Mouse (Mus musculus) heart, adult 2 months (tissue): ENCODE measurements around the gene Diras1. TPM values are rescaled to one million over a fixed set of nuclear protein-coding genes. Genes with fewer than 3 reads are reported as not detected.
"Not testable (repeated sequence)": the region's sequence is repeated elsewhere in the genome, so short reads cannot be mapped to it uniquely, and the experiment has no call there.

Source experiments
- DNase-seq, 2 experiments: peaks; one replicate each; pipeline ENCODE4 v3.0.0; 2021
- H3K27ac ChIP-seq: fragments of 200-600 bp; 2 replicates; pipeline ENCODE4 v1.8.1; 2022
- H3K27me3 ChIP-seq: fragments of 200-500 bp; 2 replicates; pipeline ENCODE4 v1.6.1; 2012; ENCODE audit warnings: mild to moderate bottlenecking, low read length, inconsistent platforms, mixed read lengths; ENCODE audit not compliant: control insufficient read depth, insufficient read depth
- H3K36me3 ChIP-seq: fragments of 200-500 bp; 2 replicates; pipeline ENCODE4 v1.6.1; 2012; ENCODE audit warnings: low read length, inconsistent platforms; ENCODE audit not compliant: control insufficient read depth, insufficient read depth
- H3K4me1 ChIP-seq: fragments of 200-500 bp; 2 replicates; pipeline ENCODE4 v1.6.1; 2011; ENCODE audit warnings: low read length; ENCODE audit not compliant: control insufficient read depth, insufficient read depth
- H3K4me3 ChIP-seq: fragments of 200-600 bp; 2 replicates; pipeline ENCODE4 v1.8.1; 2022
- H3K79me2 ChIP-seq: fragments of 200-500 bp; replicated peaks from 2 replicates; pipeline ENCODE4 v1.6.1; 2012; ENCODE audit warnings: mild to moderate bottlenecking, inconsistent platforms, low read length, moderate library complexity, mixed read lengths; ENCODE audit not compliant: control insufficient read depth, insufficient read depth
- H3K9ac ChIP-seq: fragments of 200-500 bp; 2 replicates; pipeline ENCODE4 v1.6.1; 2012; ENCODE audit warnings: low read depth, mild to moderate bottlenecking, control low read depth, inconsistent platforms, low read length, mixed read lengths
- CTCF ChIP-seq: fragments of 200-600 bp; IDR thresholded peaks from 2 replicates; pipeline ENCODE4 v1.8.1; 2022; ENCODE audit warnings: antibody characterized with exemption, mild to moderate bottlenecking, moderate library complexity
- EP300 ChIP-seq: fragments of 200-500 bp; IDR thresholded peaks from 2 replicates; pipeline ENCODE4 v1.6.1; 2011; ENCODE audit warnings: low read depth, low read length, control low read depth; ENCODE audit not compliant: insufficient read depth
- POLR2A ChIP-seq: fragments of 200-500 bp; IDR thresholded peaks from 2 replicates; pipeline ENCODE4 v1.6.1; 2011; ENCODE audit warnings: mild to moderate bottlenecking, low read depth, low read length, control low read depth; ENCODE audit not compliant: insufficient read depth
- WGBS: fragments of 180-500 bp; shearing (Covaris S2); methylation state at CpG from one replicate; pipeline ENCODE4 v1.1.7; 2018; 5-methylcytosine and 5-hydroxymethylcytosine counted together
- intact Hi-C: fragments of 180-260 bp; cut with DNase I; formaldehyde crosslinking; loops from one replicate; pipeline ENCODE4 v1.15.1; 2025
- polyA plus RNA-seq: library from polyadenylated mRNA; depleted of rRNA; stranded (reverse); fragments of >200 nt; gene quantifications from 2 replicates; pipeline ENCODE4 v1.2.3, GENCODE M21; 2012
- total RNA-seq, 2 experiments: library from RNA; stranded (reverse); gene quantifications; 2 replicates each; pipeline ENCODE4 v1.2.3; 2021

Gene Diras1
- total and polyA plus RNA-seq, 3 experiments, result 0.04 TPM; not detected in 2

DNA sequence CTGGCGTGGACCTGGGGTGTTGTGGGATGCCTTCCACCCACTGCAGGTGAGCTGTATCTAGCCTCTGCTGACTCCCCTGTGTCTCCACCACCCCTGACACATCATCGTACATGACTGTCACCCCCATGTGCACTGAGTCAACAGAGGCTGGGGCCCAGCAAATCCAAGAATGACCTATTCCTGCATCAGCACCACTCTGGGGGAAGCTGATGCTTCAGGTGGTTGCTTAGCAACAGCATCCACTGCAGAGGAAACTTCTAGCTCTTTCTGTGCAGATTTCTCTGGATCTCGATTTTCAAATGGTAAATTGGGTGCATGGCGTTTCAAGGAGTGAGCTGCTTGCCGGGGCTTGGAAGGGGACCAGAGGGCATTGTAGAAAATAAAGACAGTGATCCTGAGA lies 32.2 kb downstream of the Diras1 start:
- no peaks in the 10 kb centered on the region for H3K36me3 ChIP-seq
- intact Hi-C loops, result no loop called here
- no peak for TF ChIP-seq POLR2A
- TF ChIP-seq EP300, result no peak
- no peak for TF ChIP-seq CTCF
- H3K4me1 ChIP-seq, result no peaks in the 10 kb centered on the region
- no peak overlapping the region for H3K4me3 ChIP-seq
- H3K27ac ChIP-seq, result no peak overlapping the region
- 68% methylated on average over 5 of the region's 5 CpGs for WGBS
- H3K27me3 ChIP-seq, result no peaks in the 10 kb centered on the region
- no peak for DNase-seq
- H3K79me2 ChIP-seq, result no peaks in the 10 kb centered on the region
- H3K9ac ChIP-seq, result no peak overlapping the region

- no peak overlapping the region for H3K9ac ChIP-seq
- TF ChIP-seq POLR2A (no peak), CTCF (no peak), EP300 (no peak)
- no peaks in the 10 kb centered on the region for H3K79me2 ChIP-seq
- no peaks in the 10 kb centered on the region for H3K27me3 ChIP-seq
- no peak for DNase-seq
- H3K4me3 ChIP-seq, result no peak overlapping the region
- 69% methylated on average over 1 of the region's 1 CpGs for WGBS
- peaks cover 3% of the 10 kb centered on the region for H3K4me1 ChIP-seq
- H3K36me3 ChIP-seq, result no peaks in the 10 kb centered on the region
- intact Hi-C loops, result loop anchor here (2.0 kb wide), 1 partner anchor 33 kb away; no protein-coding TSS in a partner anchor
- no peak overlapping the region for H3K27ac ChIP-seq
These were observed 33.5 kb downstream of the Diras1 start for GRCm38 (mm10) chr10:80991945-80992344.

DNA sequence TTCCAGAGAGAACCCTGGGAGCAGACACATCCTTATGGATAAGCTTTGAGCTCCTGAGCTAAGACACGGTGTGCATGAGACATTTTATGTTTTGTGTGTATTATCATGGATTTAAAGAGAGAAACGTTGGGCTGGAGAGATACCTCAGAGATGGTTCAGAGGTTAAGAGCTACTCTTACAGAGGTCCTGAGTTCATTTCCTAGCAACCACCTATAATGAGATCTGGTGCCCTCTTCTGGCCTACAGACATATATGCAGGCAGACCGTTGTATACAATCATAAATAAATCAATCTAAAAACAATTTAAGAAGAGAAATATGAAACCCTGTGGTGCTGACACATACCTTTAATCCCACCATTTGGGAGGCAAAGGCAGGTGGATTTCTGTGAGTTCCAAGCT lies 34.5 kb downstream of the Diras1 start:
- 16% methylated on average over 3 of the region's 3 CpGs for WGBS
- Histone ChIP-seq H3K4me1 (peaks cover 6% of the 10 kb centered on the region), H3K4me3 (no peak overlapping the region), H3K36me3 (no peaks in the 10 kb centered on the region), H3K27me3 (no peaks in the 10 kb centered on the region), H3K9ac (no peak overlapping the region), H3K27ac (no peak overlapping the region), H3K79me2 (no peaks in the 10 kb centered on the region)
- intact Hi-C loops, result loop anchor here (2.0 kb wide), 1 partner anchor 32 kb away; no protein-coding TSS in a partner anchor
- no peak for TF ChIP-seq EP300
- no peak for TF ChIP-seq POLR2A
- TF ChIP-seq CTCF, result peak; percentile 78
- DNase-seq, result no peak

DNA sequence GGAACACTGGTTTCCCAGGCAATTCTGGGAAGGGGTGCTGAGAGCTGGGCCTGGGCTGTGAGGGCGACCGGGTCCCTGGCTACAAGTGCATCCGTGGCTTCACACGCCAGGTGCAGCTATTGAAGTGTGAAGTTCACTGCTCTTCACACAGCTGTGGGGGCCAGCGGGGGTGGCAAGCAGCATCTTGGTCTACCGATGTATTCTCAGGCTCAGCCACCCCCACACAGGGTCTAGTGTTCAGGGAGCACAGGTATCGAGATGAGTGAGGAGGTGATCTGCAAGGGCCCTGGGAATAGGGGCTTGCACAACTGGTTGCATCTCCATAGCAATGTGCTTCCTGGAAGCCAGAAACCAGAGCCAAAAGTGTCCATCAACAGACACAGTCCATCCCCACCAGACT lies 35.1 kb downstream of the Diras1 start:
- no peak overlapping the region for H3K27ac ChIP-seq
- WGBS, result 80% methylated on average over 7 of the region's 7 CpGs
- no peaks in the 10 kb centered on the region for H3K79me2 ChIP-seq
- no peak for DNase-seq
- no peaks in the 10 kb centered on the region for H3K27me3 ChIP-seq
- TF ChIP-seq POLR2A, result no peak
- no peak for TF ChIP-seq CTCF
- TF ChIP-seq EP300, result no peak
- H3K9ac ChIP-seq, result no peak overlapping the region
- intact Hi-C loops, result loop anchor here (2.0 kb wide), 1 partner anchor 32 kb away; no protein-coding TSS in a partner anchor
- H3K4me1 ChIP-seq, result peaks cover 6% of the 10 kb centered on the region
- H3K36me3 ChIP-seq, result no peaks in the 10 kb centered on the region
- H3K4me3 ChIP-seq, result no peak overlapping the region

- not testable (repeated sequence) for H3K27me3 ChIP-seq, H3K79me2 ChIP-seq, DNase-seq, H3K27ac ChIP-seq, H3K36me3 ChIP-seq, H3K4me3 ChIP-seq, H3K4me1 ChIP-seq, H3K9ac ChIP-seq
- WGBS, result 51% methylated on average over 4 of the region's 4 CpGs
- intact Hi-C loops, result loop anchor here (2.0 kb wide), 1 partner anchor 31 kb away; no protein-coding TSS in a partner anchor
These were observed 35.6 kb downstream of the Diras1 start for GRCm38 (mm10) chr10:80989854-80990253.

GRCm38 (mm10) chr10:80989446-80989845 lies 36.0 kb downstream of the Diras1 start:
- 59% methylated on average over 6 of the region's 6 CpGs for whole genome bisulfite sequencing
- no peak overlapping the region for H3K9ac ChIP-seq
- H3K36me3 ChIP-seq, result no peaks in the 10 kb centered on the region
- H3K27me3 ChIP-seq, result no peaks in the 10 kb centered on the region
- no peak for TF ChIP-seq CTCF
- no peak for TF ChIP-seq EP300
- TF ChIP-seq POLR2A, result no peak
- DNase-seq, result no peak
- H3K4me3 ChIP-seq, result no peak overlapping the region
- peaks cover 6% of the 10 kb centered on the region for H3K4me1 ChIP-seq
- H3K27ac ChIP-seq, result no peak overlapping the region
- no peaks in the 10 kb centered on the region for H3K79me2 ChIP-seq
- intact Hi-C loops, result no loop called here
